Mouse (Mus musculus) kidney, adult 9 months (tissue): Measurements from ENCODE around the gene Acod1.

Experiments
- DNase-seq: peaks from one replicate; pipeline ENCODE4 v3.0.0; 2022

Gene Acod1

GRCm38 (mm10) chr14:103046677-103047076, at the start of gene Acod1:
Gene Acod1 (plus strand): TSS chr14:103046977.
- DNase-seq = no peak

- no peak for DNase-seq
These were observed 39.0 kb upstream of the Acod1 start for GRCm38 (mm10) chr14:103007737-103008136.

- DNase-seq = peak; percentile 32
These were observed 35.0 kb upstream of the Acod1 start for GRCm38 (mm10) chr14:103011782-103012181.

- peak; percentile 70 for DNase-seq
These were observed 34.1 kb upstream of the Acod1 start for GRCm38 (mm10) chr14:103012563-103013150.

- no peak for DNase-seq
These were observed 29.8 kb upstream of the Acod1 start for GRCm38 (mm10) chr14:103017009-103017408.

GRCm38 (mm10) chr14:103020046-103020445, 26.7 kb upstream of the Acod1 start:
- no peak for DNase-seq

GRCm38 (mm10) chr14:103029203-103029602, 17.6 kb upstream of the Acod1 start:
- DNase-seq = no peak

GRCm38 (mm10) chr14:103033271-103033823, 13.4 kb upstream of the Acod1 start:
- DNase-seq = peak; percentile 33

- DNase-seq = no peak
These were observed 12.7 kb upstream of the Acod1 start for GRCm38 (mm10) chr14:103034076-103034475.

GRCm38 (mm10) chr14:103037016-103037415, 9.8 kb upstream of the Acod1 start:
- no peak for DNase-seq

GRCm38 (mm10) chr14:103048292-103049086, 1.7 kb downstream of the Acod1 start:
- no peak for DNase-seq

- DNase-seq = peak; percentile 90
These were observed 4.5 kb downstream of the Acod1 start for GRCm38 (mm10) chr14:103051159-103051769.

- peak; percentile 56 for DNase-seq
These were observed 8.0 kb downstream of the Acod1 start for GRCm38 (mm10) chr14:103054731-103055130.

- no peak for DNase-seq
These were observed 9.8 kb downstream of the Acod1 start for GRCm38 (mm10) chr14:103056601-103057000.

GRCm38 (mm10) chr14:103058998-103059397, 12.2 kb downstream of the Acod1 start:
- DNase-seq = no peak

GRCm38 (mm10) chr14:103059495-103059894, 12.7 kb downstream of the Acod1 start:
- no peak for DNase-seq

- peak; percentile 85 for DNase-seq
These were observed 18.8 kb downstream of the Acod1 start for GRCm38 (mm10) chr14:103065294-103066167.

- no peak for DNase-seq
These were observed 22.7 kb downstream of the Acod1 start for GRCm38 (mm10) chr14:103069465-103069863.

GRCm38 (mm10) chr14:103069864-103070611, 23.3 kb downstream of the Acod1 start, which contains the start of gene Cln5:
Gene Cln5 (plus strand): TSS chr14:103070216.
- peak; percentile 95 for DNase-seq

- no peak for DNase-seq
These were observed 24.0 kb downstream of the Acod1 start for GRCm38 (mm10) chr14:103070790-103071189.

- no peak for DNase-seq
These were observed 24.7 kb downstream of the Acod1 start for GRCm38 (mm10) chr14:103071471-103071870.

GRCm38 (mm10) chr14:103072731-103073130, 26.0 kb downstream of the Acod1 start:
- no peak for DNase-seq
